In genomic region chr10:25695798-25696197, GRCm38 (mm10) we compare ENCODE assay signal across 21 mouse cellular contexts.
DNase-seq lines count a peak whose midpoint lies in the region; ATAC-seq and TF ChIP-seq lines count a peak whose summit lies in the region.
"Had no signal": no experiment of that assay in that cellular context is flagged by ENCODE, and none has a peak within 500 bp of the region (broad histone marks: within the 10 kb centered on the region; RNA-seq: fewer than 3 reads in every experiment).

No protein-coding gene starts in this region.

- no peak overlapping the region for H3K4me3 ChIP-seq in C2C12 (ENCODE audit: insufficient read depth, poor library complexity, severe bottlenecking)
- H3K4me3 ChIP-seq: embryonic facial prominence, embryonic 10.5 days; forebrain, embryonic 13.5 days; heart, adult 2 months; heart, embryonic 15.5 days; hindbrain, embryonic 13.5 days had no signal

- no peaks in the 10 kb centered on the region for H3K79me2 ChIP-seq in C2C12 (ENCODE audit: control insufficient read depth, insufficient read depth)

- no peak overlapping the region for H3ac ChIP-seq in C2C12 (ENCODE audit: control insufficient read depth, insufficient read length, low read depth)

- no peak for ATAC-seq in erythroblast, adult 5-6 weeks (replicated peaks; ENCODE audit: low FRiP score, poor library complexity, severe bottlenecking)
- ATAC-seq: forebrain, embryonic 13.5 days; forebrain, postnatal 0 days; hindbrain, postnatal 0 days had no signal

- no peaks in the 10 kb centered on the region for H3K36me3 ChIP-seq in C2C12 (ENCODE audit: control insufficient read depth, insufficient read depth)
- H3K36me3 ChIP-seq: embryonic facial prominence, embryonic 10.5 days; heart, embryonic 15.5 days; hindbrain, embryonic 13.5 days had no signal

- no peaks in the 10 kb centered on the region for H3K79me3 ChIP-seq in C2C12 (ENCODE audit: low read depth)

- peak; percentile 32 for DNase-seq in Muller cell, postnatal 12 days (ENCODE audit: inconsistent ontology term)
- peak; percentile 24 for DNase-seq in ZHBTc4 (ENCODE audit: low read depth, low spot score)
- DNase-seq in gastrocnemius, postnatal 4 days (ENCODE audit: low spot score in 2 of 2): no peak
- DNase-seq in thymus, postnatal 25 days: no peak
- DNase-seq: adrenal gland, adult 2 months; adrenal gland, postnatal 25 days; B cell, adult 2 months; cerebellum, adult 2 months; cerebellum, postnatal 10 days; forebrain, postnatal 0 days; gastrocnemius, postnatal 36 days; heart, adult 2 months; heart, postnatal 14 days; kidney, adult 18-20 months had no signal

- no peaks in the 10 kb centered on the region for H3K27me3 ChIP-seq in C2C12 (ENCODE audit: control insufficient read depth, insufficient read depth, insufficient read length)
- H3K27me3 ChIP-seq: forebrain, embryonic 13.5 days; heart, embryonic 15.5 days; hindbrain, embryonic 13.5 days had no signal

- no peak for TF ChIP-seq CTCF in C2C12 (IDR thresholded peaks at IDR 0.05; ENCODE audit: control insufficient read depth, insufficient read depth, insufficient read length)

TF ChIP-seq in C2C12, 6 proteins besides CTCF, POLR2A, EP300 and RAD21:
- no peak for TF ChIP-seq MYOD1 (IDR thresholded peaks at IDR 0.05; ENCODE audit: control insufficient read depth, insufficient read length, low read depth)
- TF ChIP-seq CEBPB (IDR thresholded peaks at IDR 0.05; ENCODE audit: low read depth): no peak
- no peak for TF ChIP-seq MYOG (IDR thresholded peaks at IDR 0.05; ENCODE audit: control insufficient read depth, extremely low read depth, insufficient read length)
- TF ChIP-seq FOSL1 (IDR thresholded peaks at IDR 0.05; ENCODE audit: insufficient read depth, low read length, poor library complexity, severe bottlenecking): peak; percentile 40

Comparison
In these comparisons a context has a peak if more than half of its experiments do, and no peak if none do; other contexts are left out.
1. DNase-seq: peak in Muller cell, postnatal 12 days (single experiment) and ZHBTc4 (single experiment); none in gastrocnemius, postnatal 4 days (0 of 2) and thymus, postnatal 25 days (single experiment).